Comparison of ENCODE assay signal across 8 mouse cellular contexts in genomic region chr15:82911001-82911964, GRCm38 (mm10).
A peak's percentile ranks its signal among the peaks of the same experiment; 100 is the strongest.
DNase-seq lines count a peak whose midpoint lies in the region; ATAC-seq and TF ChIP-seq lines count a peak whose summit lies in the region.

No protein-coding gene starts in this region.

- WGBS in lung, postnatal 0 days, result 21% methylated on average over 44 of the region's 44 CpGs
- 6% methylated on average over 44 of the region's 44 CpGs for WGBS in limb, embryonic 10.5 days
- WGBS in olfactory bulb, adult 2 months, result 34% methylated on average over 44 of the region's 44 CpGs

- TF ChIP-seq POLR2A in olfactory bulb, adult 2 months (IDR thresholded peaks at IDR 0.05; ENCODE audit: insufficient read depth, low read depth, low read length), result no peak

- H3K4me2 ChIP-seq in lung, postnatal 0 days (replicated peaks; ENCODE audit: low read depth, low read length), result peak overlapping the region; percentile 36

- H3K36me3 ChIP-seq in lung, postnatal 0 days (ENCODE audit: insufficient read depth, low read length), result no peaks in the 10 kb centered on the region
- no peaks in the 10 kb centered on the region for H3K36me3 ChIP-seq in limb, embryonic 10.5 days

- no peak for TF ChIP-seq CTCF in lung, postnatal 0 days (IDR thresholded peaks at IDR 0.05)
- no peak for TF ChIP-seq CTCF in olfactory bulb, adult 2 months (IDR thresholded peaks at IDR 0.05; ENCODE audit: insufficient read depth, low read depth, low read length)

- H3K9me3 ChIP-seq in lung, postnatal 0 days (ENCODE audit: low read length), result no peaks in the 10 kb centered on the region
- H3K9me3 ChIP-seq in limb, embryonic 10.5 days (replicated peaks), result no peaks in the 10 kb centered on the region

- ATAC-seq in lung, postnatal 0 days, result no peak

- no peak for TF ChIP-seq EP300 in lung, postnatal 0 days (IDR thresholded peaks at IDR 0.05)

- no peak overlapping the region for H3K9ac ChIP-seq in lung, postnatal 0 days (replicated peaks; ENCODE audit: low read depth)

- no peaks in the 10 kb centered on the region for H3K4me1 ChIP-seq in lung, postnatal 0 days (ENCODE audit: insufficient read depth, low read depth, low read length)
- H3K4me1 ChIP-seq in limb, embryonic 10.5 days, result peaks cover 70% of the 10 kb centered on the region
- H3K4me1 ChIP-seq in olfactory bulb, adult 2 months (ENCODE audit: control insufficient read depth, insufficient read depth, low read length), result peaks cover 42% of the 10 kb centered on the region

- H3K27ac ChIP-seq in lung, postnatal 0 days (ENCODE audit: low read length), result no peak overlapping the region
- peak overlapping the region; percentile 64 for H3K27ac ChIP-seq in limb, embryonic 10.5 days
- H3K27ac ChIP-seq in olfactory bulb, adult 2 months (ENCODE audit: insufficient read depth, low read depth, low read length), result peak overlapping the region; percentile 14; the same call in 1 of the 2 replicates

- H3K4me3 ChIP-seq in lung, postnatal 0 days (ENCODE audit: low read depth, low read length), result no peak overlapping the region
- H3K4me3 ChIP-seq in limb, embryonic 10.5 days, result peak overlapping the region; percentile 51
- H3K4me3 ChIP-seq in olfactory bulb, adult 2 months (ENCODE audit: insufficient read depth, low read depth, low read length), result peak overlapping the region; percentile 33

- H3K27me3 ChIP-seq in lung, postnatal 0 days (replicated peaks; ENCODE audit: insufficient read depth, low read length), result 0 out of 2 replicates have a peak, but pooled peaks cover 4% of the 10 kb centered on the region
- H3K27me3 ChIP-seq in limb, embryonic 10.5 days (ENCODE audit: low read depth, poor library complexity, severe bottlenecking), result peaks cover 68% of the 10 kb centered on the region

- DNase-seq in adrenal gland, adult 2 months, result peak; percentile 56
- no peak for DNase-seq in adrenal gland, adult 18-20 months (ENCODE audit: low spot score in 2 of 2)
- no peak for DNase-seq in lung, postnatal 0 days (ENCODE audit: low spot score)
- DNase-seq in lung, postnatal 14 days, result no peak
- peak; percentile 73 for DNase-seq in limb, embryonic 10.5 days (ENCODE audit: low spot score)
- DNase-seq in testis, postnatal 10 days (ENCODE audit: low spot score), result no peak
- DNase-seq in urinary bladder, postnatal 14 days (ENCODE audit: low spot score), result no peak

Comparison
In these comparisons a context has a peak if more than half of its experiments do, and no peak if none do; other contexts are left out.
1. DNase-seq: peak in adrenal gland, adult 2 months (single experiment) and limb, embryonic 10.5 days (single experiment); none in adrenal gland, adult 18-20 months (0 of 2), lung, postnatal 0 days (single experiment), lung, postnatal 14 days (single experiment), testis, postnatal 10 days (single experiment) and urinary bladder, postnatal 14 days (single experiment).